Mouse (Mus musculus) limb, embryonic 15.5 days (tissue): ENCODE measurements around the gene Ccdc149. TPM values are rescaled to one million over a fixed set of nuclear protein-coding genes. Genes with fewer than 3 reads are reported as not detected.

Source experiments
- ATAC-seq: fragments of 200-750 bp; cut with Nextera tagmentation; 2 replicates; pipeline ENCODE4 v1.8.0; 2017; ENCODE audit warnings: low read depth, moderate TSS enrichment; ENCODE audit not compliant: insufficient number of reproducible peaks, low FRiP score, low TSS enrichment
- H3K27ac ChIP-seq: fragments of 300-500 bp; sonication (generic); 2 replicates; pipeline ENCODE4 v1.5.1; 2015; ENCODE audit warnings: moderate library complexity, mild to moderate bottlenecking, inconsistent platforms
- H3K27me3 ChIP-seq: fragments of 300-500 bp; sonication (generic); 2 replicates; pipeline ENCODE4 v1.6.1; 2015; ENCODE audit warnings: inconsistent platforms
- H3K36me3 ChIP-seq: fragments of 300-500 bp; sonication (generic); 2 replicates; pipeline ENCODE4 v1.6.1; 2015; ENCODE audit warnings: inconsistent platforms
- H3K4me1 ChIP-seq: fragments of 300-500 bp; sonication (generic); 2 replicates; pipeline ENCODE4 v1.6.1; 2015; ENCODE audit warnings: inconsistent platforms
- H3K4me2 ChIP-seq: fragments of 300-500 bp; sonication (generic); 2 replicates; pipeline ENCODE4 v1.6.1; 2015; ENCODE audit warnings: mild to moderate bottlenecking, inconsistent platforms
- H3K4me3 ChIP-seq: fragments of 300-500 bp; sonication (generic); 2 replicates; pipeline ENCODE4 v1.5.1; 2015; ENCODE audit warnings: mild to moderate bottlenecking, inconsistent platforms
- H3K9ac ChIP-seq: fragments of 300-500 bp; sonication (generic); 2 replicates; pipeline ENCODE4 v1.6.1; 2015; ENCODE audit warnings: inconsistent platforms
- H3K9me3 ChIP-seq: fragments of 300-500 bp; sonication (generic); 2 replicates; pipeline ENCODE4 v1.6.1; 2016; ENCODE audit warnings: inconsistent platforms
- WGBS: fragments of 180-500 bp; shearing (Covaris S2); methylation state at CpG from one replicate; pipeline ENCODE4 v1.1.7; 2015; 5-methylcytosine and 5-hydroxymethylcytosine counted together
- polyA plus RNA-seq: library from polyadenylated mRNA; unstranded; fragments of >200 nt; fragmentation: Nextera tagmentation; extraction: Ambion mirVana; gene quantifications from 2 replicates; pipeline ENCODE4 v1.2.1, GENCODE M21; 2015

Gene Ccdc149
- polyA plus RNA-seq, 1 experiment from 2014 or later = 3.3 TPM

DNA sequence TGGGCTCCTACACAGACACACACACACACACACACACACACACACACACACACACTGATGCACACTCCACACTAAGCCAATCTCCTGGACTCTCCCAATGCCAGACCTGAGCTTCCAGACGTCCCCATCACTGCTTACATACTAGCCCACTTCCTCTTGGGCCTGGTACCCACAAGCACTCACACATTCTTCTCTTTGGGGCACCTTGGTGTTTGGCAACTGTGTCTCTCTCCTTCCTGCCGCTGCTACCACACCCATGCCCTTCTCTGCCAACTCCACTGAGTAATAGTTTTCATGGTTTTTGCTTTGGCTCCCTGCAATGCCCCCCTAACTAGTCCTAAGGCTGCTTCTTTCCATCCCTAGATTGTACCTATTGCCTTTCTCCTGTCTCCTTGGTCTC is 104.7 kb downstream of the Ccdc149 start:
- Histone ChIP-seq H3K4me1 (peaks cover 6% of the 10 kb centered on the region), H3K9me3 (no peaks in the 10 kb centered on the region), H3K36me3 (no peaks in the 10 kb centered on the region), H3K27ac (no peak overlapping the region), H3K27me3 (peaks cover 4% of the 10 kb centered on the region; the same call in 1 of the 2 replicates), H3K4me2 (no peak overlapping the region), H3K9ac (no peak overlapping the region), H3K4me3 (no peak overlapping the region)
- 56% methylated on average over 2 of the region's 2 CpGs for WGBS
- no peak for ATAC-seq

DNA sequence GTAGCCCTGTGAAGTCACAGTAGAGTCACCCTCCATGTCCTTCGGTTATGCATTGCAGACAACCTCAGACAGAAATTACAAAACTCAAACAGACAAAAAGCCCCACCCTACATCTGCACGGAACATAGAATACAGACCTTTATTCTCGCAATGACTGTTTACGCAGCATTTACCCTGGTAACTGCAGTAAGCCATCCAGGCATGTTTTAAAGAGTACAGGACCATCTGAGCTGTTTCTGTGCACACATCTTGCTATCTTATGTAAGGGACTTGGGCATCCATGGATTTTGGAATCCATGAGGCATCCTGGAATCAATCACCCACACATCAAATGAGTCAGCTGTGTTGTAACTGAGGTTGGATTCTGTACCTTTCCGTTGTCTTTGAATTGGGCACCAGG is 105.4 kb downstream of the Ccdc149 start:
- Histone ChIP-seq H3K4me1 (peaks cover 6% of the 10 kb centered on the region), H3K36me3 (no peaks in the 10 kb centered on the region), H3K9me3 (no peaks in the 10 kb centered on the region), H3K4me3 (no peak overlapping the region), H3K27me3 (peaks cover 4% of the 10 kb centered on the region; the same call in 1 of the 2 replicates), H3K9ac (no peak overlapping the region), H3K4me2 (no peak overlapping the region), H3K27ac (no peak overlapping the region)
- WGBS = 83% methylated on average over 5 of the region's 5 CpGs
- no peak for ATAC-seq

DNA sequence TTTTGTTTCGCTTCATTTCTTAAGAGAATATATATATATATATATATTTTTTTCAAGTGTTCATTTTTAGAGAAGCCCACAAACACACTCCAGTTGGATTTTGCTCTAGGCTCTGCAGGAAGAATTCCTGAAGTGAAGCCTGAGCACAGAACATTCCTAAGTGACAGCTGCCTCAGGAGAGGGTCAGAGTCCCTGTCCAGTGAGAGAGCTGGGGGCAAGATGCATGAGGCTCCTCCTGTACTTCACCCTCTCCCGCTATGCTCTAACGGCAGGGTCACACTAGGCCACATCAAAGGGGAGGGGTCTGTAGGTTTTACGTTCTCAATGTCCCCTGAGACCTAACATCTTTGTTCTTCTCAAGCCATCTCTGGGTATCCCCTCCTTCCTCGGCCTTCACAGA is 106.8 kb downstream of the Ccdc149 start:
- Histone ChIP-seq H3K36me3 (no peaks in the 10 kb centered on the region), H3K9ac (no peak overlapping the region), H3K27ac (no peak overlapping the region), H3K27me3 (peaks cover 4% of the 10 kb centered on the region; the same call in 1 of the 2 replicates), H3K4me3 (no peak overlapping the region), H3K4me2 (no peak overlapping the region), H3K4me1 (peaks cover 6% of the 10 kb centered on the region), H3K9me3 (no peaks in the 10 kb centered on the region)
- 49% methylated on average over 5 of the region's 5 CpGs for WGBS
- no peak for ATAC-seq

DNA sequence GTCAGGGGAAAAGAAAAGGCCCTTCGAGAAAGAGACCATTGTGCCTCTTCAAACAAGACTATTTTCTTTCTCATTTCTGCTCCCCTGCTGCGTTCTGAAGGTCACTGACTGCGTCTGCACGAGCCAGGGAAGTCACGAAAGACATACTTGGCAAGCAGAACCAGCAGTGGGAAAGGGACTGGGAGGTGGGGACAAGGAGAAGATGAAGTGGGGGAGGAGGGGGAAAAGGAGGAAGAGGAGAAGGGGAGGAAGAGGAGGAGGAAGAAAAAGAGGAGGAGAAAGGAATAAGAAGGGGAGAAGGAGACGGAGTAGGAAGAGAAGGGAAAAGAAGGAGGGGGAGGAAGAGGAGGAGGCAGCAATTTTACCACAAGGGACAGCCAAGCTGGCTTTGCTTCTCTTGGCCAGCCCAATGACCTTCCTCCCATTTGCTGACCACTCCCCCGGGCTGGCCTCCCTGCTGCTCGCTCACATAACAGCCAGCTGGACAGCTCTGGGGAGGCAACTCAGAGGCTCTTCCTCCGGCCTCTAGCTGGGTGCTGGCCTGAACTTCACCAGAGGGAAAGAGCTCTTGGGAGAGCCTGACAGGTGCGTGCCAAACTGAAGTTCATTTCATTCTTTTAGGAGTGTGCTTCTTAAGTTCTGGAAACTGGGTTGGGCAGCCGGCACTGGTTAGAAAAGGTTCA is 107.7 kb downstream of the Ccdc149 start, which contains the start of gene Sod3:
Gene Sod3 (plus strand): TSS at position 324 of the 683 bp plus-strand sequence.
- H3K9ac ChIP-seq = no peak within 1 kb of the TSS
- H3K4me2 ChIP-seq = no peak within 1 kb of the TSS
- no peaks in the 10 kb centered on the region for H3K9me3 ChIP-seq
- no peak for ATAC-seq
- H3K36me3 ChIP-seq = no peaks in the 10 kb centered on the region
- no peak within 1 kb of the TSS for H3K27ac ChIP-seq
- 27% methylated on average over 11 of the region's 11 CpGs for WGBS
- H3K4me3 ChIP-seq = no peak within 1 kb of the TSS
- H3K27me3 ChIP-seq = peaks cover 5% of the 10 kb centered on the region; the same call in 1 of the 2 replicates
- H3K4me1 ChIP-seq = peaks cover 6% of the 10 kb centered on the region

DNA sequence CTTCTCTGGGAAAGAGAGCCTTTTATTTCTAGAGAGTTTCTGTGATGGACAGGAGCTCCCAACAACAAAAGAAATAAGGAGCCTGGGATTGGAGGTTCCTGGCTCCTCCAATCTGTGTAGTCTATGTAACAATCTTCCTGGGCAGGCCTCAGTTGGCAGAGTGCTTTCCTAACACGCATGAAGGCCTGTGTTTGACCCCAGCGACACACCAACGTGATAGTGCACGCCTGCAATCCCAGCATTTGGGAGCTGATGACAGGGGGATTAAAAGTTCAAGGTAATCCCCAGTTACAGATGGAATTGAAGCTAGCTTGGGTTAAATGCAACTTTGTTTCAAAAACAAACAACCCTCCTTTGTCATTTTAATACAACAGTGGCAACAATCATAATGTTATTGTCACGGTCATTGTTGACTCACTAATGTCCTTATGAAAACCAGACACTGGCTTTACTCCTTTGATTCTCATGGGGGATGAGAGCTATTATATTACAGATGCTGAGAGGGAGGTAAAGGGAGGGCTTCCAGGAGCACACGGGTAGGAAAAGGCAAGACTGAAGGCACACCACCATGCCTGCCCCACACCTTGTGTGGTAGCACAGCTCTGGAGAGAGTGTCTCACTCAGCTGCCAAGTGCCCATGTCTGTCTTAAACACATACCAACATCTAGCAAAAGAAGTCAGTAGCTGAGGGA is 108.4 kb downstream of the Ccdc149 start:
- ATAC-seq = no peak
- Histone ChIP-seq H3K9ac (no peak overlapping the region), H3K4me1 (peaks cover 6% of the 10 kb centered on the region), H3K36me3 (no peaks in the 10 kb centered on the region), H3K4me3 (no peak overlapping the region), H3K4me2 (no peak overlapping the region), H3K27me3 (peaks cover 10% of the 10 kb centered on the region), H3K9me3 (no peaks in the 10 kb centered on the region), H3K27ac (no peak overlapping the region)
- 65% methylated on average over 6 of the region's 6 CpGs for WGBS

DNA sequence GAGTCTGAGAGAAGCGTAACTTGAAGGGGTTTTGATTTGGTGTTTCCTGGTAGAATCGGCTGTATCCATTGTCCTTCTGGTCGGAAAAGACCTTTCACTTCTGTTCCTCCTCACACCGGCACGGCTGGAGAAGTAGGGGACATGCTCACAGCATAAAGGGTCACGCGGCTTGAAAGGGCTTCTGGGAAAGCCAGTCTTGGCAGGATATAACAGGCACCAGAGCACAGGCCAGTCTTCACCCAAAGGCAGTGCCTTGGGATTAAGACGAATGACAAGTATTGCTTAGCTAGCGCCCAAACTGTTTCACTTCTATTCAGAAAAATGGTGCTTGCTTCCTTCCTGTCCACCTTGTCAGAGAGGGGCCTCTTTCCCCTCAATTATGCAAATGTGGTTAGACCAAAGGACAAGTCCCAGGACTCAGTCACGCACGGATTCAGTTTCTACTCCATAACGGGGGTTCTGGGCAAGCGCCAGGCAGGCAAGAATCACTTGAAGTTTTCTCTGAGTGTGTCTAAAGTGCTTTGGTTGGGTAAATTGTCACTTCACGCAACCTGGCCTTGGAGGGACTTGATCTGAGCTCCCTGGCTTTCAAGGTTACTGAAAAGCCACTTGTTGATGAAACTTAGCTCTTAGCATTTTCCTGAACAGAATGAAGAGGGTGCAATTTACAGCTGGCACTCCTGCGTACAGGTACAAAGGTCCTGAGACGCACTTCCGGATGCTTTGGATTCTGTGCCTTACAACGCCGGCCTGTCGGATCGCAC is 110.9 kb downstream of the Ccdc149 start:
- Histone ChIP-seq H3K9ac (no peak overlapping the region), H3K27me3 (peaks cover 10% of the 10 kb centered on the region), H3K27ac (no peak overlapping the region), H3K4me3 (no peak overlapping the region), H3K36me3 (no peaks in the 10 kb centered on the region), H3K4me1 (peaks cover 6% of the 10 kb centered on the region), H3K4me2 (no peak overlapping the region), H3K9me3 (no peaks in the 10 kb centered on the region)
- ATAC-seq = no peak
- 77% methylated on average over 21 of the region's 21 CpGs for WGBS

DNA sequence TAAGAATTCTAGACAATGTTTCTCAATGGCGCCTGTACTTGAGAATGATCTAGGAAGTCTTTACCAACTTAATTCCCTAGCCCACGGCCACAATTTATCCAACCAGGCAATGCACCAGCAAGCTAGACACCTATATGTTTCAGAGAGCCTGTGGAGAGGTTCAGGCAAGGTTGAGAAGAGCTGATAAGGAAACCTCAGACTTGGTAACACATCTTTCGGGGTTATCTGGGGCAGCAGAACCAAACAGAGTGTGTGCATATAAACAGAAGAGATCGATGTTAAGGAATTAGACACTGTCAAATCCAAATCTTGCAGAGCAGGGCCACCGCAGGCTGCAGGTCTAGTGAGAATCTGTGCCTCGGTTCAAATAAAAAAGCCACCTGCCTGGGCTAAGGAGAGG is 113.2 kb downstream of the Ccdc149 start:
- Histone ChIP-seq H3K4me1 (no peaks in the 10 kb centered on the region), H3K27ac (no peak overlapping the region), H3K27me3 (peaks cover 6% of the 10 kb centered on the region; the same call in 1 of the 2 replicates), H3K36me3 (no peaks in the 10 kb centered on the region), H3K4me2 (no peak overlapping the region), H3K9ac (no peak overlapping the region), H3K4me3 (no peak overlapping the region), H3K9me3 (no peaks in the 10 kb centered on the region)
- WGBS = 85% methylated on average over 6 of the region's 6 CpGs
- ATAC-seq = no peak

DNA sequence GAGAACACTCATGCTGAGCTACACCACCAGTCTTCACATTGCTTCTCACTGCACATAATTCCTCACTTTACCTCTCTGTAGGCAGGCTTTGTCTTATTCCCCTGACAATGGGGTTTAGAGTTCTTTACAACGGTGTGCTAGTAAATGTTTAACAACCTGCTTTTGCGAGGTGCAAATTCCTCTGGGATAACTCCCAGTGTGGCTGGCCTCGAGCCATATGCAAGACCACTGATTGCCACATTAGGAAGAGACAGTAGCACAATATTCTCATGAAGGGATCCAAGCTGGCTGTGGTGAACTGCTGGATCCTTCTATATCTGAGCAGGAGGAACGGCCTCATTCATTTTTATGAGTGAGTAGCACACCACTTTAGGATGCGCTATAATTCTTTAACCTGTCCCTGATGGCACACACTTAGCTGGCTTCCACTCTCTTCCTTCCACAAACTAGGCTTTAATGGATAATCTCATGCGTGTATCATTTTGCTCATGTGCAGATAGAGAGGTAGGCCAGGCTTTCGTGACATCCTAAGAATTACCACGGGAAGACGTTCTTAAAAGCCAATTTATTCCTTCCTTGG is 114.1 kb downstream of the Ccdc149 start:
- WGBS = 43% methylated on average over 9 of the region's 9 CpGs
- Histone ChIP-seq H3K27ac (no peak overlapping the region), H3K4me2 (no peak overlapping the region), H3K9ac (no peak overlapping the region), H3K9me3 (no peaks in the 10 kb centered on the region), H3K36me3 (no peaks in the 10 kb centered on the region), H3K4me1 (no peaks in the 10 kb centered on the region), H3K27me3 (peaks cover 6% of the 10 kb centered on the region; the same call in 1 of the 2 replicates), H3K4me3 (no peak overlapping the region)
- ATAC-seq = no peak

DNA sequence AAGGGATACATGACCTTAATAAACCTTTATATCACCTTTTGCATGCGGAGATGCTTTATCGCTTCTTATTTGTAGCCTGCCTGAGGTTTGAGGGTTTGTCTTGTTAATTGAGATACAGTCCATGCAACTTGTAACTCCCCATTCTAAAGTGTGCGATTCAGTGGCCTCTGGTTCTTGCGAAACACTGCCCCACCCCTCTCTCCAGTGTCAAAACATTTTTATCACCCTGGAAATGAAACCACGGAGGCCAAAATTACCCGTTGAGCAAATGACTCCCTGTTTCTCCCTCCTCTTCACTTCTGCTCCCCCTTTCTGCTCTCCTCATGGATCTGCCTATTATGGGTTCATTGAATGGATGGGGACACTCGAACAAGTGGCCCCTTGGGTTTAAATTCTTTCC is 115.7 kb downstream of the Ccdc149 start:
- WGBS = 64% methylated on average over 7 of the region's 7 CpGs
- H3K4me1 ChIP-seq = no peaks in the 10 kb centered on the region
- no peak overlapping the region for H3K4me2 ChIP-seq
- no peak overlapping the region for H3K4me3 ChIP-seq
- ATAC-seq = no peak
- peaks cover 6% of the 10 kb centered on the region; the same call in 1 of the 2 replicates for H3K27me3 ChIP-seq
- no peaks in the 10 kb centered on the region for H3K36me3 ChIP-seq
- H3K9me3 ChIP-seq = no peaks in the 10 kb centered on the region
- no peak overlapping the region for H3K9ac ChIP-seq
- H3K27ac ChIP-seq = no peak overlapping the region

DNA sequence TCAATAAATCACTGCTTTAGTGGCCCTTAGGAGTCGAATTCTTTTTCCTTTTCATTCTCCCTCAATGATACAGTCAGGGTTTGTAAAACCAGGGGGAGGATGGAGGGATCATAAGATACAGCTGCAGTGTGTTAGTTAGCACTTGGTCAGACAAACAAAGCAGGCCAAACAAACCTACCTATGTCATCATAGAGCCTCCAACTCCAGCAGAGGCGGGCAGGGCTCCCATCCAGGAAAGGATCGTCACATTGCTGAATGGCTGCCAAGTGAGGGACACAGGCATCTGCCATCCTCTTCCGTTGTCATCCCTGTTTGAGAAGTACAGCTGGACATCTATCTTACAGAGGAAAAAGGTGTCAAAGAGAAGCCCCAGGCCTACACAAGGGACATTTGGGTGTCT is 116.9 kb downstream of the Ccdc149 start:
- WGBS = 54% methylated on average over 4 of the region's 4 CpGs
- H3K4me2 ChIP-seq = no peak overlapping the region

DNA sequence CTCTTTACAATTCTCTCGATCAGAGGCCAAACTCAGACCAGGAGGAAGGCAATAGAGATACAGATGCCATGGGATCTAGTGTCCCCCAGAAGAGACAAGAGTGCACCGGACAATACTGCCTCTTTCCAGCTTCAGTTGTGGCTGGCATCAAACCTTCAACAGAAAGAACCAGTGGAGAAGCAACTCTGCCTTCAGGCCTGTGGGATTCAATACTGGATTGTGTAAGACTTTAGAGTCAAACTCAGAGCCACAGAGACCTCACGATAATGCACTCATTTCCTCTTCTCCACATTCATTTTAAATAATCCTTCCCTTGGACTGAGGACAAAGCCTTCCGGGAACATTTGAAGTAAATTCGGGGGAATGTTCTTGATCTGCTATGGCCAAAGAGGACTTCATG is 118.6 kb downstream of the Ccdc149 start:
- WGBS = 71% methylated on average over 5 of the region's 5 CpGs
- H3K4me3 ChIP-seq = no peak overlapping the region

More for the DNA sequence above, 116.9 kb downstream of the Ccdc149 start:
- Histone ChIP-seq H3K27ac (no peak overlapping the region), H3K27me3 (peaks cover 6% of the 10 kb centered on the region; the same call in 1 of the 2 replicates), H3K4me3 (no peak overlapping the region), H3K9ac (no peak overlapping the region), H3K4me1 (no peaks in the 10 kb centered on the region), H3K36me3 (no peaks in the 10 kb centered on the region), H3K9me3 (no peaks in the 10 kb centered on the region)
- ATAC-seq = no peak

More for the DNA sequence above, 118.6 kb downstream of the Ccdc149 start:
- Histone ChIP-seq H3K36me3 (no peaks in the 10 kb centered on the region), H3K9ac (no peak overlapping the region), H3K4me2 (no peak overlapping the region), H3K27me3 (no peaks in the 10 kb centered on the region), H3K9me3 (no peaks in the 10 kb centered on the region), H3K4me1 (no peaks in the 10 kb centered on the region), H3K27ac (no peak overlapping the region)
- ATAC-seq = no peak
